Mouse (Mus musculus): ENCODE measurements around the gene Clint1.
A peak's percentile ranks its signal among the peaks of the same experiment; 100 is the strongest.

Clint1 gene

GRCm38 (mm10) chr11:45851516-45852123 is at the start of gene Clint1:
Clint1 (plus strand) TSS chr11:45852051.
- DNase-seq: peak; percentile 76

GRCm38 (mm10) chr11:45804068-45804467 is 47.8 kb upstream of the Clint1 start:
- no peak for DNase-seq

GRCm38 (mm10) chr11:45805312-45805772 is 46.5 kb upstream of the Clint1 start:
- no peak for DNase-seq

GRCm38 (mm10) chr11:45805810-45806209 is 46.0 kb upstream of the Clint1 start:
- DNase-seq: no peak

GRCm38 (mm10) chr11:45806264-45806663 is 45.6 kb upstream of the Clint1 start:
- no peak for DNase-seq

- no peak for DNase-seq
Observed at GRCm38 (mm10) chr11:45806809-45807208, 45.0 kb upstream of the Clint1 start.

- DNase-seq: no peak
Observed at GRCm38 (mm10) chr11:45807820-45808219, 44.0 kb upstream of the Clint1 start.

- DNase-seq: no peak
Observed at GRCm38 (mm10) chr11:45809424-45809823, 42.4 kb upstream of the Clint1 start.

GRCm38 (mm10) chr11:45810056-45810455 is 41.8 kb upstream of the Clint1 start:
- DNase-seq: no peak

- DNase-seq: no peak
Observed at GRCm38 (mm10) chr11:45810805-45811204, 41.0 kb upstream of the Clint1 start.

GRCm38 (mm10) chr11:45815603-45816002 is 36.2 kb upstream of the Clint1 start:
- DNase-seq: no peak

GRCm38 (mm10) chr11:45816712-45817111 is 35.1 kb upstream of the Clint1 start:
- no peak for DNase-seq

GRCm38 (mm10) chr11:45817996-45818395 is 33.9 kb upstream of the Clint1 start:
- DNase-seq: no peak

GRCm38 (mm10) chr11:45820930-45821329 is 30.9 kb upstream of the Clint1 start:
- no peak for DNase-seq

- no peak for DNase-seq
Observed at GRCm38 (mm10) chr11:45830112-45830511, 21.7 kb upstream of the Clint1 start.

GRCm38 (mm10) chr11:45830743-45831310 is 21.0 kb upstream of the Clint1 start:
- no peak for DNase-seq

- DNase-seq: no peak
Observed at GRCm38 (mm10) chr11:45831476-45832143, 20.2 kb upstream of the Clint1 start.

GRCm38 (mm10) chr11:45835625-45836255 is 16.1 kb upstream of the Clint1 start:
- DNase-seq: no peak

GRCm38 (mm10) chr11:45837257-45837817 is 14.5 kb upstream of the Clint1 start:
- no peak for DNase-seq

GRCm38 (mm10) chr11:45838450-45838849 is 13.4 kb upstream of the Clint1 start:
- DNase-seq: no peak

- no peak for DNase-seq
Observed at GRCm38 (mm10) chr11:45840332-45840731, 11.5 kb upstream of the Clint1 start.

- DNase-seq: no peak
Observed at GRCm38 (mm10) chr11:45846008-45846407, 5.8 kb upstream of the Clint1 start.

- DNase-seq: no peak
Observed at GRCm38 (mm10) chr11:45847548-45847947, 4.3 kb upstream of the Clint1 start.
